Mouse (Mus musculus) testis, adult 2 months (tissue): ENCODE measurements around the gene Gm28305.

Experiments used
- CTCF ChIP-seq: fragments of 200-500 bp; IDR thresholded peaks from 2 replicates; pipeline ENCODE4 v1.5.1; 2012; ENCODE audit warnings: low read depth, mild to moderate bottlenecking, inconsistent platforms, low read length, moderate library complexity; ENCODE audit not compliant: control insufficient read depth, insufficient read depth, insufficient replicate concordance
- POLR2A ChIP-seq: fragments of 200-500 bp; IDR thresholded peaks from 2 replicates; pipeline ENCODE4 v1.6.1; 2012; ENCODE audit warnings: low read depth, mild to moderate bottlenecking, inconsistent platforms, low read length, moderate library complexity; ENCODE audit not compliant: control insufficient read depth

DNA sequence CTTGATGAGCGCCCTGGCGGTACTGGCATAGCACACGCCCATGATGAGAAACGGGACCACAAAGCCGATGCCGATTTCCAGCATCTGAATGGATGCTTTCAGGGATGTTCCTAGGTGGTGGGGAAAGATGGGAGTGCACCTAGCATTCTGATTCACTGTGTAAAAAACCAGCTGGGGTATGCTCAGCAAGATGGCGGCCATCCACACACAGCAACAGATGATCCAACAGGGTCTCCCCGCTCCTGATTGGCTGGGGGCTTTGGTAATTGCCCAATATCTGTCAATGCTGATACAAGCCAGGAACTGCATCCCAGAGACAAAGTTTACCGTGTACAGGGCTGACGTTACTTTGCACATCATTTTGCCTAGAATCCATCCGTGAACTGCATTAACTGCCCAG is 58.6 kb downstream of the Gm28305 start:
- TF ChIP-seq CTCF (no peak), POLR2A (no peak)
